Mouse (Mus musculus): ENCODE results near the gene Copz1.

GRCm38 (mm10) chr15:103245616-103246015, 26.9 kb upstream of the Copz1 start:
- TF ChIP-seq CTCF (IDR thresholded peaks at IDR 0.05) (no peak), EP300 (IDR thresholded peaks at IDR 0.05) (no peak)

Data from lung, postnatal 0 days (tissue).